Mouse (Mus musculus) forebrain, embryonic 13.5 days (tissue): ENCODE results near the gene Sorl1. TPM values are rescaled to one million over a fixed set of nuclear protein-coding genes. Genes with fewer than 3 reads are reported as not detected.

Experiments used
- ATAC-seq: fragments of 200-750 bp; cut with Nextera tagmentation; 2 replicates; pipeline ENCODE4 v1.8.0; 2017
- H3K27ac ChIP-seq: fragments of 300-500 bp; sonication (generic); 2 replicates; pipeline ENCODE4 v1.5.1; 2015; ENCODE audit warnings: inconsistent platforms, mild to moderate bottlenecking, moderate library complexity
- H3K27me3 ChIP-seq: fragments of 300-500 bp; sonication (generic); 2 replicates; pipeline ENCODE4 v1.6.1; 2015; ENCODE audit warnings: mild to moderate bottlenecking, inconsistent platforms
- H3K36me3 ChIP-seq: fragments of 300-500 bp; sonication (generic); 2 replicates; pipeline ENCODE4 v1.6.1; 2015; ENCODE audit warnings: mild to moderate bottlenecking, inconsistent platforms; ENCODE audit not compliant: poor library complexity, severe bottlenecking
- H3K4me1 ChIP-seq: fragments of 300-500 bp; sonication (generic); 2 replicates; pipeline ENCODE4 v1.6.1; 2015; ENCODE audit warnings: inconsistent platforms
- H3K4me2 ChIP-seq: fragments of 300-500 bp; sonication (generic); 2 replicates; pipeline ENCODE4 v1.6.1; 2015; ENCODE audit warnings: inconsistent platforms, mild to moderate bottlenecking, moderate library complexity
- H3K4me3 ChIP-seq: fragments of 300-500 bp; sonication (generic); 2 replicates; pipeline ENCODE4 v1.5.1; 2015; ENCODE audit warnings: mild to moderate bottlenecking, inconsistent platforms
- H3K9ac ChIP-seq: fragments of 300-500 bp; sonication (generic); 2 replicates; pipeline ENCODE4 v1.6.1; 2015; ENCODE audit warnings: mild to moderate bottlenecking, inconsistent platforms
- H3K9me3 ChIP-seq: fragments of 300-500 bp; sonication (generic); replicated peaks from 2 replicates; pipeline ENCODE4 v1.6.1; 2016; ENCODE audit warnings: inconsistent platforms
- WGBS: fragments of 180-500 bp; shearing (Covaris S2); methylation state at CpG from one replicate; pipeline ENCODE4 v1.1.7; 2015; 5-methylcytosine and 5-hydroxymethylcytosine counted together
- polyA plus RNA-seq: library from polyadenylated mRNA; unstranded; fragments of >200 nt; fragmentation: Nextera tagmentation; extraction: Ambion mirVana; gene quantifications from 2 replicates; pipeline ENCODE4 v1.2.1, GENCODE M21; 2015

Gene Sorl1
- polyA plus RNA-seq, 1 experiment from 2014 or later, result 11.5 TPM

DNA sequence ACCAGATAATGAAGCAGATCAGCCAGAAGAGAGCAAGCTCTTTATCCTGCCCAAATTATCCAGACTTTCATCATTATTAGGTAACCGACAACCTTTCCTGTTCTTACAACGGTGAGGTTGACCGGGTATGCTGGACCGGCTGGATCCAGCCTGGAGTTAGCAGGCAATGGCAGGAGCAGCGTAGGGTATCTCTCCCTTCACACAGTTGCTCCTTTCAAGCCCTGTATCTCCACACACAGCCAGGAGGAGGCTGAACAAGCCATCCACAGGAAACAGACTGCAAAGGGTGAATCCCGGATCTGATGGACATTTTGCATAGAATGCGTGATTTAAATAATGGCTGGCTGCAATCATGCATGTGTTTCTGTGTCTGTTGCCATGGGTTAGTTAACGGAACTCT, 208.5 kb downstream of the Sorl1 start:
- peak overlapping the region; percentile 78 for H3K27ac ChIP-seq
- ATAC-seq, result no peak
- no peak overlapping the region for H3K4me3 ChIP-seq

More for the DNA sequence above, 208.5 kb downstream of the Sorl1 start:
- Histone ChIP-seq H3K36me3 (no peaks in the 10 kb centered on the region), H3K27me3 (no peaks in the 10 kb centered on the region), H3K9me3 (peaks cover 10% of the 10 kb centered on the region; the same call in 1 of the 2 replicates), H3K4me1 (peaks cover 55% of the 10 kb centered on the region), H3K9ac (no peak overlapping the region), H3K4me2 (no peak overlapping the region)
- 40% methylated on average over 8 of the region's 8 CpGs for WGBS

Other genes with a start within 250 kb of the Sorl1 start
- 62.1 and 66.0 TPM in 2 replicates for gene Sc5d, start 140.0 kb upstream of the Sorl1 start, polyA plus RNA-seq